Mouse (Mus musculus): Measurements from ENCODE around the gene Prpsap1.
"Not testable (repeated sequence)": the region's sequence is repeated elsewhere in the genome, so short reads cannot be mapped to it uniquely, and the experiment has no call there.

Gene Prpsap1

GRCm38 (mm10) chr11:116488207-116488606 lies 5.8 kb downstream of the Prpsap1 start:
- no peak for DNase-seq (ENCODE audit: low spot score in 2 of 2)

DNA sequence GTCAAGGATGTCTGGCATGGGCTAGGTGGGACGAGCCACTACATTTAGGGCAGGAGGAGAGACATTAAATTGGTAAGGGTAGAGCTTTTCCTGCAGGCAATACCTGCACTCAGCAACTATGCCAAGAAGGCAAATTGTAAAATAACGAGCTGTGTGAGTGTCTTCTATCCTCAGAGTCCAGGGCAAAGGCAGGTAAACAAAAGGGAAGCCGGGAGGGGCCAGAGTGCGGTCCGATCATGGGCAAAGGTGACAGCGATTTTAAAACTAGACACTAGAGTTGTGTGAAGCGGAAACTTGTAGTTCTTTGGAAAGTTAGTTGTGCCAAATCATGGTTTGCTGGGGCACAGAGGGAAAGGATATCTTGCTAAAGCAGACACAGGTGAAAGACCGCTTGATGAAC lies 9.7 kb downstream of the Prpsap1 start:
- no peak for DNase-seq (ENCODE audit: low spot score in 2 of 2)

DNA sequence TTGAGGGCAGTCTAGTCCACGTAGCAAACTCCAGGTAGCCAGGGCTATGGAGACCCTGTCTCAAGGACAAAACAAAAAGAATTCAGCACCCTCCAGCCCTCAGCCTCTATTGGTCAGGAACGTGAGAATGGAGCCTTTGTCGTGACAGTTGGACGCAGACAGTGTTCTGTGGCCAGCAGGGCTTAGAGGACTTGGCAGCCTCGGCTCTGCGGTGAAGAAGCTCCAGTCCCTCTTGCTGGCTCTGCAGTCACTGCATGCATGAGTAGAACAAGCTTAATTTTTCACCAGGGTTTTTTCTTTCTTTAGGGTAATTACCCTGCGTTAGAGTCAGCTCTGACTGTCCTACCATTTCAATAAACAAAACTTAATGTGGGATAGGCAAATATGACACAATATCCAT lies 12.2 kb downstream of the Prpsap1 start:
- DNase-seq (ENCODE audit: low spot score in 2 of 2) = no peak

DNA sequence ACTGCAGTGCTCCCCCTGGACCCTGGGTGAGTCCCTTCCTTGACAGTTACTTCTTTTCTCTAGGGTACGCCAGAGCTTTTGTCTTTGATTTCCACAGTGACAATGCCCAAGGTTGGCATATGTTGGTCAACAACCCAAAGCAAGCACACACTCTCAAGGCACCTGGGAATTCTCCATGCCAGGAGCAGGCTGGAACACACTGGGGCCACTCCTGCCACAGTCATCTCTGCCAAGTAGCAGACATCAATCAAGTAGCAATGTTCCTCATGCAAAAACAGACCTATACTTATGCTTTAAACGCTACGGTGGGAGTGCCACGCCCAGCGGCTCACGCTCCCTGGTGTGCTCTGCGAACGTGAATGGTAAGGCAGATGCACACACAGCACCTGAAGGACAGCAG lies 13.0 kb downstream of the Prpsap1 start:
- DNase-seq (ENCODE audit: low spot score in 2 of 2) = no peak

DNA sequence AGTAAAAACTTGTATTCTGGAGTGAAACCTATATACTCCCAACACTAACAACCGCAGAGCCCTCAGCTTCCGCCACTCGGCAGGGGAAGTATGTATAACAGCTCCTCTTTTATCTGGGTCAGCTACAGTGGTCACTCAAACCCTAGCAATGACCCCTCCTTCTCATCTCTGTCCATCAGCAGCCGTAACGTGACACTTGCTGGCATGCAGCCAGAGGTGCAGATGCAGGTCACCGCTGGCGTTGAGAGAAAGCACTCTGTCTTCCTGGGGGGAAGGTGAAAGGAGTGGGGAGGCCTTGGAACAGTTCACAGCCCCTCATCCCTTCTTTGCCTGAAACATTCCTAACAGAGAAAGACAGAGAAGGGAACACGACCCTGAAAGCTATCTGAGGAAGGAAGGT lies 14.2 kb downstream of the Prpsap1 start:
- DNase-seq (ENCODE audit: low spot score in 2 of 2) = no peak

DNA sequence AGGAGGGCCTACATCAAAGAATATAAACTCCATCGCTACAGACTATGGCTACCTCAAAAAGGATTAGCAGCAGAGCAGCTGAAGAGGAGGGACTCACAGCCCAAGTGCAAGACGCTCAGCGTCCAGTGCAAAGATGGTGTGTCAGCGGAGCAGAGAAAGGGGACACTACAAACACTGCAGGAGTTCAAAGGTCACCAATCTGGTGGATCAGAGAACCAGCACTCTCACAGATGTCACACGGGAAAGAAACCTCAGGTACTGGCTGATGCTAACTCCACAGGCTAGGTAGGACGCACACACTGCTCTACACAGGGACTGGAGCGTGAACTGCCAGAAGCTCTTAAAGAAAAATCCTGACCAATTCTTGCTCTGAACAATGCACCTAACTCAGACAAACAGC lies 15.0 kb downstream of the Prpsap1 start:
- no peak for DNase-seq (ENCODE audit: low spot score in 2 of 2)

DNA sequence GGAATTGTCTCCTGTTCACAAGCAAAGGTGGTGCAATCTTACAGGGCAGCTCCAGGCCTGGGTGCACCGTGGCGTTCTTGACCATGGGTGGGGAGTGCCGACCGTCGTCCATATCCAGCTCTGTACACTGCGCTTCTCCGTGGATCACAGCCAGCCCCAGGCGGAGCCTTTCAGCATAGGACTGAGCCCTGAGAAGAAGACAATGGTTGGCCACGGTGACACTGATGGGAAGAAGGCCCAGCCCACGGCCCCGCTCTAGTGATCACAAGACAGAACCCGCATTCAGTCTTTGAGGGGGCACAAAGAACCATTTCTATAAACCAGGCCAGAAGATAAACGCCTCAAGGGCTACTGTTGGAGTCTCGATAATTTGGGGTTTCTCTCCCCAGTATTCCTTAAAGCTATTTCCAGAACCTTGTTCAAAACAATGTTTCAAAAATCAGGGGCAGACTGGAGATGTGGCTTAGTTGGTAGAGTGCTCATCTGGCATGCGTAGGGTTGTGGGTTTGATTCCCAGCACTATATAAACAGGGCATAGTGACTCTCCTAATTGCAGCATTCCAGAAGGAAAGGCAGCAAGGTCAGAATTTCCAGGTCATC lies 16.7 kb downstream of the Prpsap1 start:
- no peak for DNase-seq (ENCODE audit: low spot score in 2 of 2)

DNA sequence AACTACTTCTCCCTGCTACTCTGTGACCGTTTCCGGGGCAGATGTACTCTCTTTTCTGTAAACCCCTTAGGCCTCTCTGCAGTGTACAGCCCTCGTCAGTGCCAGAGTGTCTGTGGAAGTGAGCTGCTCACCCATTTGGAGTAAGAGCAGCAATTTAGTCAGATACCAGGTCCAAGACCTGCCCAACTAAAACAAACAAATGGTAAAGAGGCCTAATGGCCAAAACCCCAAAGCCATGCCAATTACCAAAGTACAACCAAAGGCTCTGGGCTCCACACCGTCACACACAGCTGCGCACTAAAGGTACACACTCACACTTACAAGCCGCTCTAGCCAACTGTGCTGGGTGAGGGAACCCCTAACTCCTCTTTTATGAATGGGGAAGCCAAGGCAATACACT lies 17.3 kb downstream of the Prpsap1 start:
- DNase-seq (ENCODE audit: low spot score in 2 of 2) = no peak

- DNase-seq (ENCODE audit: low spot score in 2 of 2) = no peak
Measured at GRCm38 (mm10) chr11:116476041-116476440, 18.0 kb downstream of the Prpsap1 start.

DNA sequence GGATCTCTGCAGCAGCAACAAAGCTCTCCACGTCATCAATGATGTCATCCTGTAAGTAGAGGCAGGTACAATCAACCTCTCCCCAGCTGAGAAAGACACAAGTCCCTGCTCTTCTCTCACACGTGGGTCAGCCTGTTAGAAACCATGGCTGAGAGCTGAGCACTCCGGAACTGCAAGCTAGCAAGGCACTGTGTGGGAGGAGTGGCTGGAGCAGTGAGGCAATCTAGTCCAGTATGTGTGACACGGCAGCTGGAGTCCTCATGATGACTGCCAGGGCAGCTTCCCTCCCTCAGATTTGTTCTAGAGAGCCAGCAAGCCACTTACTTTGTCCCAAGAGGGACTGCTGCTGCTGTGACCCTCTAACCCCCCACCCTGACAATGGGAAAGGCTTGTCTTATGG lies 21.7 kb downstream of the Prpsap1 start:
- no peak for DNase-seq (ENCODE audit: low spot score in 2 of 2)

- no peak for DNase-seq (ENCODE audit: low spot score in 2 of 2)
Measured at GRCm38 (mm10) chr11:116470896-116471295, 23.1 kb downstream of the Prpsap1 start.

DNA sequence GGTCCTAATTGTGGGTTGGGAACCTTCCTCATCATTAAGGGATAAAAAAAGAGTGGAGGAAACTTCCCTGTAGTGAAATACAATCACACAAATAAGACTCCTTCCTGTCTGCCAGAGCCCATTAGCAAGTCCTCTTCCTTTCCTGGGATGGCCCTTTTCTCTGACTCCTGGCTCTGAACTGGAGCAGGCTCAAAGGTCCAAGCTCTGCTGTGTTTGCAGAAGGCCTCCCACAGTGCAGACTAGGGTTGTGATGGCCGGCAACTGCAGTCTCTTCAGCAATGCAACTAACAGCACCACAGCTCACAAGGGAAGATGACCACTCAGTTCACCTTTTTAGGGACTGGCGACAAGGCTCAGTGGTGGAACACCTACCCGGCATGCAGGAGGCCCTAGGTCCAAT lies 23.8 kb downstream of the Prpsap1 start:
- no peak for DNase-seq (ENCODE audit: low spot score in 2 of 2)

GRCm38 (mm10) chr11:116468338-116468737 lies 25.7 kb downstream of the Prpsap1 start:
- not testable (repeated sequence) for DNase-seq (ENCODE audit: low spot score in 2 of 2)

DNA sequence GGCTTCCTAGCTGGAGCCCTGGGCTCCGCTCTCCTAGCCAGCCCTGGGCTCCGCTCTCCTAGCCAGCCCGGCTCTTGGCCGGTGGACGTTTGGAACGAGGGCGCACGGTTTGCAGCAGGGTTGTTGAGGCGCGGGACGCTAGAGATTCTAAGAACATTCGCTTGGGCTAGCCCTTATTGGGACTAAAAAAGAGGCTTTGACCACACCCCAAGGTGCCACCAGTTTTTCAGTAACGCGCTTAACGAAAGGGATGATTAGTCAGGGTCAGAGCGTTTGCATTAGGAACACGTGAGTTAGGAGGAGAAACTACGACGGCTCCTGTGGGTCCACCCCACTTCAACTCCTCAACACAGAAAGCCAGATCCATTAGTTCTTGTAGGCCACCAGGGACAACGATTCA lies 27.9 kb downstream of the Prpsap1 start, which contains the start of gene Qrich2:
TSS of gene Qrich2 (minus strand) at position 101 of the 400 bp plus-strand sequence.
- DNase-seq (ENCODE audit: low spot score in 2 of 2) = no peak

GRCm38 (mm10) chr11:116463833-116464232 lies 30.2 kb downstream of the Prpsap1 start:
- peak; percentile 61 to 75 for DNase-seq (ENCODE audit: low spot score in 2 of 2)

DNA sequence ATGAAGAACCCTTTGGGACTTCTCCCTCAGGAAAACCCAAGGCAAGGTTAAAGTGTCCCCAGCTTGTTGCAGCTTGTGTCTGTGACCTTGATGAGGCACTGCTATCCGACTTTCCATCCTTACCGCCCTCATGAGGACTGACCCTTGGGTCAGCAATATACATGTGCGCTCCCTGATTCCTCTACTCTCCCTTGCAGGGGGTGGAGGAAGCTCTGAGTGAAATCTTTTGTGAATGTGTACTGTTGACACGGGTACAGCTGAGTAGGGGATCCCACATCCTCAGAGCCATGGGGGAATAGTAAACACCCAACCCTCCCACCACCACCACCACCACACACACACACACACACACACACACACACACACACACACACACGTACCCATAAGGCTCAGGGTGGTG lies 30.7 kb downstream of the Prpsap1 start:
- DNase-seq (ENCODE audit: low spot score in 2 of 2) = no peak

DNA sequence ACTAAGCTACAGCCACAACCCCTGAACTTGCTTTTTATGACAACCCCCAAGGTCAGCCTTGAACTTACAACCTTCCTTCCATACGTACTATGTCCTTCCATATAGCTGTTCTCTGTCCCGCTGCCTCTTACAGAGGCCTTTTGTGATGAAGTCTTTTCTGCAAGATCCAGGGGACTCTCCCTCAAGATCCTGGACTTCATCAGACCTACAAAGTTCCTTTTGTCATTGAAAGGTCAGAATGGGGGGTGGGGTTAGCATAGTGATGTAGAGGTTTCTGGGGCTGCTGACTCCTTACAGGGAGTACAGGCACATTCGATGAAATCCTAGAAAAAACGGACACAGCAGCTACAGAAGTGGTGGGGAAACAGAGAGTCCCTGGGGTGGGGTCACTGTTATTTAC lies 34.2 kb downstream of the Prpsap1 start:
- DNase-seq (ENCODE audit: low spot score in 2 of 2) = no peak

- DNase-seq (ENCODE audit: low spot score in 2 of 2) = no peak
Measured at GRCm38 (mm10) chr11:116456234-116456633, 37.8 kb downstream of the Prpsap1 start.

- DNase-seq (ENCODE audit: low spot score in 2 of 2) = no peak
Measured at GRCm38 (mm10) chr11:116453889-116454288, 40.1 kb downstream of the Prpsap1 start.

GRCm38 (mm10) chr11:116449341-116449740 lies 44.7 kb downstream of the Prpsap1 start:
- DNase-seq (ENCODE audit: low spot score in 2 of 2) = no peak

GRCm38 (mm10) chr11:116447822-116448221 lies 46.2 kb downstream of the Prpsap1 start:
- DNase-seq (ENCODE audit: low spot score in 2 of 2) = no peak

DNA sequence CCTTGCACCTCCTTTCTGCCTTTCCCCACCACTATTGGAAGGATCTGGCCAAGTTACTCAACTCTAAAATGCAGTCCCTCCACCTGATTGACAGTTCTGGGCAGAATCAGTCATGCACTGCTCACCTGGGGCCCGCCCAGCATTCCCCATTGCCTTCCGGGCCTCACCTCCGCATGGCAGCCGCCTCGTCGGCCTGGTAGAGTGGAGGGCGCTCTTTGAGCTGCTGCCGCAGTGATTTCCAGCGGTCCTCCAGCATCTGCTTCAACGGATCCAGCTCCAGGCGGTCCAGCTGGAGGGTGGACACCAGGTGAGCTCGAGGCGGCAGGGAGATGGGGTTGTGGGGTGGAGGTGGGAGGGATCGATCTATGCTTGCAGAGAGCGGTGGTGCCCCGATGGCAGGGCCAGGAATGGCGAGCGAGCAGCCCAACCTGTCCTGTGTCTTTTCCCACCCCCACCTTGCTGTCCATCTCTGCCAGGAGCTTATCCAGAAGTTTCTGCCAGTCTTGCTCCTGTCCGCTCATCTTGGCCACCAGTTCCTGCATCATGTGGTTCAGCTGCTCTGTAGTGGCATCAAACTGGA lies 47.6 kb downstream of the Prpsap1 start:
- DNase-seq (ENCODE audit: low spot score in 2 of 2) = no peak

GRCm38 (mm10) chr11:116445596-116446307 lies 48.2 kb downstream of the Prpsap1 start:
- peak; percentile 79 to 94 for DNase-seq (ENCODE audit: low spot score in 2 of 2)
